Mouse (Mus musculus): ENCODE measurements around the gene Olfr1443. TPM values are rescaled to one million over a fixed set of nuclear protein-coding genes. Genes with fewer than 3 reads are reported as not detected.
"Not testable (repeated sequence)": the region's sequence is repeated elsewhere in the genome, so short reads cannot be mapped to it uniquely, and the experiment has no call there.

The Olfr1443 gene
- total RNA-seq (2021): not detected in 2 replicates
- long read RNA-seq: 0 reads

GRCm38 (mm10) chr19:12677812-12678211 is at the start of gene Olfr1443:
Gene Olfr1443 (plus strand): TSS chr19:12678112.
- no peak for DNase-seq

GRCm38 (mm10) chr19:12633176-12633575 is 44.7 kb upstream of the Olfr1443 start, which contains the start of gene Glyat:
Gene Glyat (plus strand): TSS chr19:12633308.
- no peak for DNase-seq

GRCm38 (mm10) chr19:12634259-12634658 is 43.7 kb upstream of the Olfr1443 start:
- no peak for DNase-seq

- DNase-seq: no peak
These were observed 42.9 kb upstream of the Olfr1443 start for GRCm38 (mm10) chr19:12634963-12635362.

- no peak for DNase-seq
These were observed 41.0 kb upstream of the Olfr1443 start for GRCm38 (mm10) chr19:12636863-12637262.

- DNase-seq: no peak
These were observed 39.9 kb upstream of the Olfr1443 start for GRCm38 (mm10) chr19:12638049-12638448.

GRCm38 (mm10) chr19:12649511-12649910 is 28.4 kb upstream of the Olfr1443 start:
- no peak for DNase-seq

- DNase-seq: no peak
These were observed 11.8 kb upstream of the Olfr1443 start for GRCm38 (mm10) chr19:12666156-12666555.

GRCm38 (mm10) chr19:12668601-12669000 is 9.3 kb upstream of the Olfr1443 start:
- DNase-seq: not testable (repeated sequence)

- DNase-seq: no peak
These were observed 7.8 kb upstream of the Olfr1443 start, which contains the start of gene Olfr1442 for GRCm38 (mm10) chr19:12670139-12670538. Gene Olfr1442 (plus strand): TSS chr19:12670439.

- DNase-seq: no peak
These were observed 6.9 kb upstream of the Olfr1443 start for GRCm38 (mm10) chr19:12671051-12671450.

GRCm38 (mm10) chr19:12684638-12685037 is 6.7 kb downstream of the Olfr1443 start:
- no peak for DNase-seq

GRCm38 (mm10) chr19:12685231-12685630 is 7.3 kb downstream of the Olfr1443 start:
- DNase-seq: no peak

GRCm38 (mm10) chr19:12695590-12695989 is 17.7 kb downstream of the Olfr1443 start, which contains the start of gene Keg1:
Gene Keg1 (plus strand): TSS chr19:12695786.
- no peak for DNase-seq

- DNase-seq: no peak
These were observed 18.3 kb downstream of the Olfr1443 start for GRCm38 (mm10) chr19:12696221-12696620.

- no peak for DNase-seq
These were observed 30.5 kb downstream of the Olfr1443 start for GRCm38 (mm10) chr19:12708458-12708857.

GRCm38 (mm10) chr19:12708986-12709385 is 31.1 kb downstream of the Olfr1443 start:
- no peak for DNase-seq

GRCm38 (mm10) chr19:12719189-12719588 is 41.3 kb downstream of the Olfr1443 start:
- no peak for DNase-seq

GRCm38 (mm10) chr19:12720463-12720862 is 42.6 kb downstream of the Olfr1443 start:
- DNase-seq: no peak

GRCm38 (mm10) chr19:12720919-12721318 is 43.0 kb downstream of the Olfr1443 start:
- DNase-seq: not testable (repeated sequence)

GRCm38 (mm10) chr19:12721596-12721995 is 43.7 kb downstream of the Olfr1443 start:
- DNase-seq: not testable (repeated sequence)

GRCm38 (mm10) chr19:12722308-12722707 is 44.4 kb downstream of the Olfr1443 start:
- peak; percentile 66 for DNase-seq

GRCm38 (mm10) chr19:12725851-12726250 is 47.9 kb downstream of the Olfr1443 start:
- DNase-seq: no peak

- no peak for DNase-seq
These were observed 53.1 kb downstream of the Olfr1443 start for GRCm38 (mm10) chr19:12731036-12731435.

GRCm38 (mm10) chr19:12731950-12732349 is 54.0 kb downstream of the Olfr1443 start:
- DNase-seq: no peak

Measured in adrenal gland, postnatal 25 days (tissue).